Mouse (Mus musculus) limb, embryonic 10.5 days (tissue): ENCODE measurements around the gene Mpig6b. TPM values are rescaled to one million over a fixed set of nuclear protein-coding genes. Genes with fewer than 3 reads are reported as not detected.
"Not testable (repeated sequence)": the region's sequence is repeated elsewhere in the genome, so short reads cannot be mapped to it uniquely, and the experiment has no call there.

Source experiments
- DNase-seq: peaks from one replicate; pipeline ENCODE4 v3.0.0-alpha.2; 2017; ENCODE audit warnings: low spot score
- H3K27ac ChIP-seq: fragments of 300-500 bp; sonication (generic); 2 replicates; pipeline ENCODE4 v1.5.1; 2016; ENCODE audit warnings: mild to moderate bottlenecking
- H3K27me3 ChIP-seq: fragments of 300-500 bp; sonication (generic); 2 replicates; pipeline ENCODE4 v1.6.1; 2016; ENCODE audit warnings: low read depth, mild to moderate bottlenecking; ENCODE audit not compliant: poor library complexity, severe bottlenecking
- H3K36me3 ChIP-seq: fragments of 300-500 bp; sonication (generic); 2 replicates; pipeline ENCODE4 v1.6.1; 2016; ENCODE audit warnings: mild to moderate bottlenecking, moderate library complexity
- H3K4me1 ChIP-seq: fragments of 300-500 bp; sonication (generic); 2 replicates; pipeline ENCODE4 v1.6.1; 2016
- H3K4me3 ChIP-seq: fragments of 300-500 bp; sonication (generic); 2 replicates; pipeline ENCODE4 v1.5.1; 2016; ENCODE audit warnings: mild to moderate bottlenecking, moderate library complexity
- H3K9me3 ChIP-seq: fragments of 300-500 bp; sonication (generic); replicated peaks from 2 replicates; pipeline ENCODE4 v1.6.1; 2016; ENCODE audit warnings: mild to moderate bottlenecking
- WGBS: fragments of 180-500 bp; shearing (Covaris S2); methylation state at CpG from one replicate; pipeline ENCODE4 v1.1.7; 2016; 5-methylcytosine and 5-hydroxymethylcytosine counted together
- polyA plus RNA-seq: library from polyadenylated mRNA; unstranded; fragments of >200 nt; fragmentation: Nextera tagmentation; extraction: Ambion mirVana; gene quantifications from 2 replicates; pipeline ENCODE4 v1.2.1, GENCODE M21; 2016

The Mpig6b gene
- polyA plus RNA-seq, 1 experiment from 2014 or later, result 0.46 TPM

- Histone ChIP-seq H3K9me3 (no peaks in the 10 kb centered on the region), H3K4me3 (peak within 1 kb of the TSS; percentile 76), H3K36me3 (peaks cover 25% of the 10 kb centered on the region), H3K27ac (peak within 1 kb of the TSS; percentile 95), H3K4me1 (peaks cover 77% of the 10 kb centered on the region), H3K27me3 (no peaks in the 10 kb centered on the region)
- WGBS, result 2% methylated on average over 11 of the region's 11 CpGs
- peak; percentile 83 for DNase-seq
Measured at GRCm38 (mm10) chr17:35049561-35050016, 16.4 kb downstream of the Mpig6b start, which contains the start of gene Clic1. Gene Clic1, plus strand, starts transcription at chr17:35049966.

- Histone ChIP-seq H3K27me3 (no peaks in the 10 kb centered on the region), H3K9me3 (no peaks in the 10 kb centered on the region), H3K4me1 (peaks cover 80% of the 10 kb centered on the region), H3K36me3 (peaks cover 19% of the 10 kb centered on the region), H3K4me3 (no peak overlapping the region), H3K27ac (peak overlapping the region; percentile 95)
- 85% methylated on average over 5 of the region's 5 CpGs for WGBS
- DNase-seq, result no peak
Measured at GRCm38 (mm10) chr17:35048932-35049440, 17.0 kb downstream of the Mpig6b start.

GRCm38 (mm10) chr17:35048149-35048931 lies 17.6 kb downstream of the Mpig6b start:
- no peak overlapping the region for H3K4me3 ChIP-seq
- peak overlapping the region; percentile 97 for H3K27ac ChIP-seq

DNA sequence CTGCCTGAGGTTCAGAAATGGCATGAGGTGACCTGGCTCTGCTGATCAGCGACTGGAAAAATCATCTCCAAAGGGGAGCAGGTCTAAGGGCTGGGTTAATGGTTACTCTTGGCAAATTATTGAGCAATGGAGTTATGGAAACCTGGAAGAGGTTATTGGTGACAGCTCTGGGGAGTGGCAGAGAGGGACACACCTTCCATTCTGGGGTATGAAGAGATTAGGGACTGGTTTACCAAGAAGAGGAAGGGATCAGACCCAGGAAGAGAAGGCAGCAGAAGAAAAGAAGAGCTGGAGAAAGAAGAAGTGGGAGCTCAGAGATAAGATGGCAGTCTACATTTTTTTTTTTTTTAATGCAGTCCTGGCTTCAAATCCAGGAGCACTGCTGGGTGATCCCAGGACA lies 18.3 kb downstream of the Mpig6b start:
- no peaks in the 10 kb centered on the region for H3K9me3 ChIP-seq
- peaks cover 81% of the 10 kb centered on the region for H3K4me1 ChIP-seq
- peaks cover 6% of the 10 kb centered on the region for H3K36me3 ChIP-seq
- no peak for DNase-seq
- no peaks in the 10 kb centered on the region for H3K27me3 ChIP-seq
- H3K27ac ChIP-seq, result peak overlapping the region; percentile 97
- H3K4me3 ChIP-seq, result no peak overlapping the region
- 52% methylated on average over 1 of the region's 1 CpGs for WGBS

More at GRCm38 (mm10) chr17:35048149-35048931, 17.6 kb downstream of the Mpig6b start:
- Histone ChIP-seq H3K4me1 (peaks cover 81% of the 10 kb centered on the region), H3K27me3 (no peaks in the 10 kb centered on the region), H3K9me3 (no peaks in the 10 kb centered on the region), H3K36me3 (peaks cover 13% of the 10 kb centered on the region)
- 41% methylated on average over 11 of the region's 11 CpGs for WGBS
- DNase-seq, result no peak

DNA sequence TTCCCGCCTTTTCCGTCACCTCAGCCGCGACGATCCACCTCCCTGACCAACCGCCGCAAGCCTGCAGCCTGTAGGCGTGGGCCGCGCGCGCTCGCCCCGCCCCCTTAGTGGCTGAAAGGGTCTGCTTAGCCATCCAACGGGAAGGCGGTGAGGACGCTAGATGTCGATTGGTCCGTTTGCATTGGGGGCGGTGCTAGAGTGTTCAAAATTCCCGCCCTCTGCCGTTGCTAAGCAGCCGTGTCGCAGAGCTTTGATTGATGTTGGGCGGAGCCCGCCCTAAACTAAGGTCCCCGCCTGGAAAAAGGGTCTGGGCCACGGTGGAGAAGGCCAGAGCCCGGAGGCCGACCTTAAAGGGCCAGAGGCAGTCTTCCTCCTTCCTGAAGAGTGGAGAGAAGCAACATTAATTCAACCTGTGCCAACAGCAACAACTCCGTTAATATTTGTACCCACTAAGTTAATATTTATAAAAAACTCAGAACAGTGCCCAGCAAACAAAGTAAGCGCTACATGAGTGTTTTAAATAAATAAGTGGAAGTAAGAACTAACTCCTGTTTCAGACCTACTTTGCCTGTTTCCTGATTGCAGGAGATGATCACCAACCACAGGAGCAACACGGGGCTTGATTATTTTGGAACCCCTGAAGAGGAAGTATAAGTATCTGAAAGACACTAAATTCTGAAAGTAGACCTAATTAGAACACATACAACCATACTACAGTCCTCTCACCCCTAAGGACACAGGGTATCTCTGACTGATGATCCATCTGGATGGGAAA lies 19.1 kb downstream of the Mpig6b start, which contains the start of gene Msh5:
Gene Msh5, minus strand, starts transcription at position 65 of the 775 bp plus-strand sequence.
- DNase-seq, result peak; percentile 99
- Histone ChIP-seq H3K27me3 (no peaks in the 10 kb centered on the region), H3K4me1 (peaks cover 72% of the 10 kb centered on the region), H3K27ac (peak within 1 kb of the TSS; percentile 97), H3K4me3 (peak within 1 kb of the TSS; percentile 70), H3K36me3 (no peaks in the 10 kb centered on the region), H3K9me3 (no peaks in the 10 kb centered on the region)
- 3% methylated on average over 33 of the region's 33 CpGs for WGBS

GRCm38 (mm10) chr17:35045807-35046680 lies 19.9 kb downstream of the Mpig6b start:
- Histone ChIP-seq H3K4me3 (peak overlapping the region; percentile 70), H3K36me3 (no peaks in the 10 kb centered on the region), H3K4me1 (peaks cover 64% of the 10 kb centered on the region), H3K27ac (peak overlapping the region; percentile 97), H3K27me3 (no peaks in the 10 kb centered on the region), H3K9me3 (no peaks in the 10 kb centered on the region)
- DNase-seq, result no peak
- WGBS, result 5% methylated on average over 48 of the region's 48 CpGs

- peaks cover 55% of the 10 kb centered on the region for H3K4me1 ChIP-seq
- peak; percentile 28 for DNase-seq
Measured at GRCm38 (mm10) chr17:35044904-35045806, 20.8 kb downstream of the Mpig6b start.

DNA sequence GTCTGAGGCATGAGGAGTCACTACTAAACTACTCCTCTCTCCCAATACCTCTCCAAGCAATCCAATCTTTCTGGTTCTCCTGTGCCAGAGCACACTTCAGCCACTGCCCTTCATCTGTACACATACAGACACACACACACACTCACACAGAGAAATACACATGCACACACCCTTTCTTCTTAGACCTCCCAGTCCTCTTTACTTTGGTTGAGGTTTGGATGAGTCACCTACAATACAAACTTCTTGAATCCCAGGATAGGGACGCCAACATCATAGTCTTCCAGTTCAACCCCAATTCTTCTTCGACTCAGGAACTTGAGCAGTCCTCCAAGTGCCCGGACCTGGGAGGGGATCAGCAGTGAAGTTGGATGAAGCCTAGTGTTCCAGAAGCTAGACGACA lies 22.2 kb downstream of the Mpig6b start:
- WGBS, result 86% methylated on average over 4 of the region's 4 CpGs
- Histone ChIP-seq H3K9me3 (no peaks in the 10 kb centered on the region), H3K4me1 (peaks cover 42% of the 10 kb centered on the region), H3K27me3 (no peaks in the 10 kb centered on the region), H3K4me3 (no peak overlapping the region), H3K27ac (no peak overlapping the region; the same call in 1 of the 2 replicates), H3K36me3 (no peaks in the 10 kb centered on the region)
- DNase-seq, result no peak

More at GRCm38 (mm10) chr17:35044904-35045806, 20.8 kb downstream of the Mpig6b start:
- H3K27ac ChIP-seq, result peak overlapping the region; percentile 97
- H3K9me3 ChIP-seq, result no peaks in the 10 kb centered on the region
- WGBS, result 86% methylated on average over 7 of the region's 7 CpGs
- H3K27me3 ChIP-seq, result no peaks in the 10 kb centered on the region
- H3K4me3 ChIP-seq, result peak overlapping the region; percentile 70
- no peaks in the 10 kb centered on the region for H3K36me3 ChIP-seq

DNA sequence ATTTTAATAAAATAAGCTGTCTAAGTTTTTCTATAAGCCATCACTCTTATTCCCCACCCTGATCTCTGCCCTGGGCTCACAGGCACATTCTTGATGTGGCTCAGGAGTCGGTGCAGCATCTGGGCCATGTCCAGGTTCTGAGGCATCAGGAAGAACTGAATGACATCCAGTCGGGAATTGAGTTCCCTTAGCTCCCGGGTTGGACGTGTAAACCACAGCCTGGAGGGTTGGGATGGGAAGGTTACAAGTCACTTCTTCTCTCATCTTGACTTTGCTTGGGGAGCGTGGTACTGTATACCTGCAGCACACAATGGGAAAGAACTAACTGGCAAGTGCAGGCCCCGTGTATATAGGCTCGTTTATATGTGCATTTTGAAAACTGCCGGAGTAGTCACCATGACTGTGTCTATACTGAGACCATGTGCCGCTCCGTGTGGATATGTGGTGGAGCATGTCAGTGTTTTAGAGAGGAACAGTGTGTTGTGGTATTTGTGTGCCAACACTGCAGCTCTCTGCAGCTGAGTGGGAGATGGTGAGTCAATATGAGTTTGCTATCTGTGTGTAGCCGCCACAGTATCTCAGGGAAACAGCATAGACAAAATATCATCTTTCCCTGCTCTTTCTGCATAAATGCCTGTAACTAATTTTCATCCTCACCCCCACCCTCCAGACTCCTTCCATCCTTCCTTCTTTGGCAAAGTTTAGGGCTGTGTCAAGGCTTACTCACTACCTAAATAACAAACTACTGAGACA lies 26.7 kb downstream of the Mpig6b start:
- H3K9me3 ChIP-seq, result no peaks in the 10 kb centered on the region
- H3K36me3 ChIP-seq, result no peaks in the 10 kb centered on the region
- no peaks in the 10 kb centered on the region for H3K27me3 ChIP-seq
- 0 out of 2 replicates have a peak, but pooled peaks cover 4% of the 10 kb centered on the region for H3K4me1 ChIP-seq
- H3K27ac ChIP-seq, result no peak overlapping the region
- WGBS, result 89% methylated on average over 11 of the region's 11 CpGs
- DNase-seq, result peak; percentile 24
- H3K4me3 ChIP-seq, result no peak overlapping the region

GRCm38 (mm10) chr17:35034896-35035295 lies 31.1 kb downstream of the Mpig6b start:
- Histone ChIP-seq H3K36me3 (no peaks in the 10 kb centered on the region), H3K27ac (no peak overlapping the region), H3K27me3 (peaks cover 4% of the 10 kb centered on the region; the same call in 1 of the 2 replicates), H3K9me3 (no peaks in the 10 kb centered on the region), H3K4me1 (peaks cover 7% of the 10 kb centered on the region), H3K4me3 (no peak overlapping the region)
- peak; percentile 25 for DNase-seq
- WGBS, result 86% methylated on average over 6 of the region's 6 CpGs

DNA sequence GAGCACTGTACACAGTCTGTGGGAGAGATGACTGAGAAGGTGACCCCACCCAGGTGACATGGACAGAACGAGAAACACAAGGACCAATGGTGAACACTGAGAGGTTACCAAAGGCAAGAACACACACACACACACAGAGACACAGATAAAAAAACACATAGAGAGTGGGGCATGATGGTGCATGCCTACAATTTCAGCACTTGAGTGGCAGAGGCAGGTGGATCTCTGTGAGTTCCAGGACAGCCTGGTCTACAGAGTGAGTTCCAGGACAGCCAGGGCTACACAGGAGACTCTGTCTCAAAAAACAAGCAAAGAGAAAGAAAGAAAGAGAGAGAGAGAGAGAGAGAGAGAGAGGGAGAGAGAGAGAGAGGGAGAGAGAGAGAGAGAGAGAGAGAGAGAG lies 32.3 kb downstream of the Mpig6b start:
- 89% methylated on average over 1 of the region's 1 CpGs for WGBS
- H3K36me3 ChIP-seq, result not testable (repeated sequence)

More for the DNA sequence above, 32.3 kb downstream of the Mpig6b start:
- not testable (repeated sequence) for DNase-seq, H3K4me3 ChIP-seq, H3K27me3 ChIP-seq, H3K9me3 ChIP-seq, H3K27ac ChIP-seq
- peaks cover 19% of the 10 kb centered on the region for H3K4me1 ChIP-seq
